Mouse (Mus musculus) cortical plate, adult 2 months (tissue): ENCODE results near the gene Akip1.

Source experiments
- CTCF ChIP-seq: fragments of 200-500 bp; IDR thresholded peaks from 2 replicates; pipeline ENCODE4 v1.5.1; 2011; ENCODE audit warnings: mild to moderate bottlenecking, control low read depth, low read length; ENCODE audit not compliant: insufficient read depth; ENCODE audit errors: extremely low read depth
- POLR2A ChIP-seq: fragments of 200-500 bp; IDR thresholded peaks from 2 replicates; pipeline ENCODE4 v1.6.1; 2011; ENCODE audit warnings: mild to moderate bottlenecking, low read length, control low read depth; ENCODE audit not compliant: insufficient read depth; ENCODE audit errors: extremely low read depth

- TF ChIP-seq CTCF (no peak), POLR2A (no peak)
Observed at GRCm38 (mm10) chr7:109662626-109663025, 40.9 kb upstream of the Akip1 start.
